Mouse (Mus musculus) gastrocnemius, postnatal 25 days (tissue): Measurements from ENCODE around the gene Ubash3b. TPM values are rescaled to one million over a fixed set of nuclear protein-coding genes. Genes with fewer than 3 reads are reported as not detected.

ENCODE experiments used
- DNase-seq: peaks from one replicate; pipeline ENCODE4 v3.0.0; 2022
- long read RNA-seq, 2 experiments: library from polyadenylated mRNA; stranded (forward); transcript quantifications; one replicate each; pipeline ENCODE4 v2.0.0; 2021
- total RNA-seq, 2 experiments: library from RNA; stranded (reverse); gene quantifications; 1 replicate in 1 of 2; 2 replicates in 1 of 2; pipeline ENCODE4 v1.2.3; 2021

Ubash3b gene
- total RNA-seq, result 1 to 10 TPM in 1 of 2 experiments, under 1 TPM in 1; 0.38 to 1.3 TPM
- long read RNA-seq, experiment 1, result 0 reads
- long read RNA-seq, experiment 2, result 0 reads

DNA sequence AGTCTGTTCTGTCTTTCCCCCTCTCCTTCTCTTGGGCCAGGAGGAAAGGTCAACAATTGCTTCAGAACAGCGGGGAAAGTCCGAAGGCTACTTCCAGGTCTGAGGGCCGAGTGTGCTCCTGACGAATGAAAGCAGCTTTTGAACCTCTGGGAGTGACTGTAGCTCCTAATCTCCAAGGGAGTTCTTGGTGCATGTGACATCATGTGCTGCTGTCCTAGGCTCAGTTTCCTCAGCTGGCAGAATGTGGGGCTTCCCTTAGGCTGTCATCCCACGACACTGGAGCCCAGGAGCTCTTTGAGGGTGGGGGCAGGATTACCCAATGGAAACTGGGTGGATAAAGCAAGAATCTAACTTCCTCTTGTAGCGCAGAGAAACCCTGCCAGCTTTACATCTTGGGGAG is at the start of gene Ubash3b:
Gene Ubash3b, minus strand, starts transcription at position 285 of the 400 bp plus-strand sequence.
- DNase-seq, result no peak

- peak; percentile 89 for DNase-seq
Measured at GRCm38 (mm10) chr9:41207130-41208104, 45.9 kb upstream of the Ubash3b start.

DNA sequence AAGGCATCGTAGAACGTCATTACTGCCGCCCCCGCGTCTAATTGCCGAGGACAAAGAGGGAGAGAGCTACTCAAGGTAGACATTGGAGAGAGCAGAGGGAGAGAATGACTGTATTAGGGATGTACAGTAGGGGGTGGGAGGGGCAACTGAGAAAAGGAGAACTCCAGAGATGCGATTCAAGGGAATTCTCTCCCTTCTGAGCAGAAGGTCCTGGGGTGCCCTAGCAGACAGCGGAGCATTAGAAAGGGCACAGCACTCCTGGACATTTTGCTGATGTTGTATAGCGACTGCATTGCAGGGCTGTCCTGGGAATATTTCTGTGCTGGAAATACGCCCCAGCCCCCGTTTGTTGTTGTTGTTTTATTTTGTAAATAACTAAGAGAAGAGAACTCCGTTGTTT is 45.2 kb upstream of the Ubash3b start:
- DNase-seq, result no peak

DNA sequence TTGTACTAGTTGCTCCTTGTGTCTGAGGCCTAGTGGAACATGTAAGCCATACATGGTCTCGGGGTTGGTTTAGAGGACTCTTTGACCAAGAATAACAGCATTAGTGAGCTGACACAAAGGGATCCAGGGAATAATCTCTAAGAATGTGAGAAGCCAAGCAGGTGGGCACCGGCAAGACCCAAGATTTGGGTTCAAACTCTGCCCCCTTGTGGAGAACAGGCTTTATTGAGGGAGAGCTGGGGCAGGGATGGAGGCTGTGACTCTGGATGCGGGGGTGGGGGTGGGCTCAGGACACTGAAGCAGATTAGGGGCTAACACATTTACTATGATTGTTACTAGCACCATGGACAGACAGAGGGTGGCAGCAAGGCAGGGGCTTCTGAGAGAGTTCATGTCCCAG is 43.8 kb upstream of the Ubash3b start:
- no peak for DNase-seq

DNA sequence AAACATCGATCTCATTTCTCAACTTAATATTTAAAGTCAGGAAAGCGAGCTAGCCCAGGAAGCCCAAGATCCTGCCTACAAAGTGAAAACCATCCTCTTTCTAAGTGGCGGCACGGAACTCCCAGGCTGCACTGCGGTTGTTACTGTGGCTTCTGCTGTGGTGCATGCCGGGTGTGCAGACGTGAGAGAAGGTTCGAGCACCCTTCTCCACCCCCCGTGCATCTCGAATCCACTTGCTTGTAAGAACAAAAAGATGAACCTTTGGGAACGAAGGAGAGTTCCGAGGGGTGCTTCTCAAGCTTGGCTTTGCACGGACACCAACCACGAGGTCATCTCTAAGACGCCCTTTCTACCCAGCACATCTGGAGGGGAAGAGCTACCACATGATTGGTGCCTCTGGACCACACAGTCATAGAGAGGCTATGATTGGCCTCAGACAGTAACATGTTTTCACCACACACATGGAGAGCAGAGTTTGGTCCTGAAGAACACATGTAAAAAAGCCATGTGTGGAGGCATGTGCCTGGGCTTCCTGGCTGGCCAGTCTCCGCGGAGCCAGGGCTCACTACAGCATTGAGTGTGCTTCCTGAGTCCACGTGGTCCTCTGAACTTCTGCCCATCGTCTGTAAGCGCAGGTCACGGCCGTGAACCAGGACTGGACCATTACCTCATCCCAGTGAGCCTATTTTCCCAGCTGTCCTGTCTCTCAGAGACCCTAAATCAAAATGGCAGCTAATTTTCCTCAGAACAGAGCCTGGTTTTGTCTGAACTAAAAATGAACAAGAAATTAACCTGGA is 38.2 kb upstream of the Ubash3b start:
- no peak for DNase-seq

DNA sequence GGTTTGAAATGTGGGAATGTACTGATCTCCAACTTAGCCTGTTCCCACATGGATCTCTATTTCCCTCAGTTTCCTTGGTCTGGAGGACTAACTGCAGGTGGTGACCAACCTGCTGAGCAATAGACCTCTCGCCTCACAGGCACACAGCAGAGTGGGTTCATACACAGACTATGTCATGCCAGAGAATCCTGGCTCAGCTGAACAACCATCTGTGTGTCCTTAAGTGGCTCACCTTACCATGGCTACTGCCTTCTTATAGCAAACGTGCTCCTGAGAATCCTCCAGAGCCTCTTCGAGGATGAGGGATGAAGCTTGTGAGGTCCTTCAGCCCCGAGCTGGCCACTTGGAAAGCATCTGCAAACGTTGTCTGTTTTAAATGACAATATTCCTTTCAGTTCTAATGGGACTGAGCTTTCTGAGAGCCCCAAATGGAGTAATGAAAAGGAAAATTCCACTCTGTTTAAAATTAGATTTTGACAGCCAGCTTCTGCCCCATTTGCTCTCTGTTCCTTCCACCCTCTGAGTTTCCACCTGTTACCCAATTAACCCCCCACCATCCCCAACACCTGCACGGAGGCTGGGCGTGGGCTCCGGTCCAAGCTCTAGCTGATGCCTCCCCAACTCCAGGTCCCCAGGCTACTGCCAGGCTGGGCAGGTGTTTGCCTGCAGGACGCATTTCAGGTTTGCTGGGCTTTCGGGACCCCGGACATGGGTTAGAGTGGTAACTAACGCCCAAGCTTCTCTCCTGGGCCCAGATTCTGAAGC is 37.2 kb upstream of the Ubash3b start:
- DNase-seq, result no peak

GRCm38 (mm10) chr9:41195742-41196311 is 34.3 kb upstream of the Ubash3b start:
- no peak for DNase-seq

- no peak for DNase-seq
Measured at GRCm38 (mm10) chr9:41191651-41192210, 30.2 kb upstream of the Ubash3b start.

GRCm38 (mm10) chr9:41190745-41191482 is 29.4 kb upstream of the Ubash3b start:
- DNase-seq, result peak; percentile 34

- DNase-seq, result no peak
Measured at GRCm38 (mm10) chr9:41187939-41188338, 26.4 kb upstream of the Ubash3b start.

- DNase-seq, result no peak
Measured at GRCm38 (mm10) chr9:41187498-41187897, 26.0 kb upstream of the Ubash3b start.

GRCm38 (mm10) chr9:41185331-41185730 is 23.8 kb upstream of the Ubash3b start:
- DNase-seq, result no peak

DNA sequence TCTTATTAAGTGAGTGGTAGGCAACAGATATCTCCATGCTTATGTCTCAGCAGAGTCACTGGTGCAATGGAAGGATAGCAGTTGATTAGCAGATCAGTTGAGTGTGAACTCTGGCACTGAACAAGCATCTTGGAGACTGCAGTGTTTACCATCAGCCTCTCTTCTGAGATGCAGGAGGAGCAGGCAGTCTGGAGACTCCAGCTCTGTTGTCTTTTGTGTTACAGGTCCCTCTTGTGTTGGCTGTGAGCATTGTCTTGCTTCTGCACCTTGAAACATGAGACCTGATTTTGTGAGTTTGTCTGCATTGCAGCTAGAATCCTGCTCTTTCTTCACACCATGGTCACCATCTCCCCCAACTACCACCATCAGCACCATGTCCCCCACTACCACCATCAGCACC is 21.1 kb upstream of the Ubash3b start:
- no peak for DNase-seq

- no peak for DNase-seq
Measured at GRCm38 (mm10) chr9:41181803-41182202, 20.3 kb upstream of the Ubash3b start.

DNA sequence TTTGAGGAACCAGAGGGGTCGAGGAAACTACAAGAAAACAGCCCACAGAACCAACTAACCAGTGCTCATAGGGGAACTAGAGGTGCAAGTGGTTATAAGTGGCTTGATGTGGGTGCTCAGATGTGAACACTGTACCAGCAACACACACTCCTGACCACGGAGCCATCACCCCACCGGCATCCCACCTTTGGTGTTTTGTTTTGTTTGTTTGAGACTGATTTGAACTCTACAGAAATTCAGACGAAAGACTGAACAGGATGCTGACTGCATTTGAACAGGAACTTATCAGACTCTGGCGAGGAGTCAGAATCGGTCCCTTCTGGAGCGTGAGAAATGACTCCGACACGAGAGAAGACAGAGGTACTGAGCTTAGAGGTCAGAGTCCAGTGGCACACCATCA is 19.9 kb upstream of the Ubash3b start:
- DNase-seq, result no peak

DNA sequence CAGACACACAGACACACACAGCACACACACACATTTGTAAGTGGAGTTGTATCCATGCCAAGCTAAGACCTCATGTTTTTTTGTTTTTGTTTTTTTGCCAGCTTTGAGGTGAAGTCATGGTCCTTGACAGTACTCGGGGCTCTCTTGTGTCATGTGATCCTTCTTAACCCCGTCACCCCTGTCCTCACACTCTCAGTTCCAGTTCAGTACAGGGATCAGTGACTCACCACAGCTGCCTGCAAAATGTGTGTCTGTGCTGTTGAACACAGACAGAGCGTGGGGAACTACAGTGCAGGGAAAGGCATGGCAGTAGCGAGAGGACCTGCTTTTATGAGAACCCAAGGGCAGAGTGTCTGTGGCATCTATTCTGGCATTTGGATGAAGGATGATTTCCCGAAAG is 17.6 kb upstream of the Ubash3b start:
- DNase-seq, result no peak

DNA sequence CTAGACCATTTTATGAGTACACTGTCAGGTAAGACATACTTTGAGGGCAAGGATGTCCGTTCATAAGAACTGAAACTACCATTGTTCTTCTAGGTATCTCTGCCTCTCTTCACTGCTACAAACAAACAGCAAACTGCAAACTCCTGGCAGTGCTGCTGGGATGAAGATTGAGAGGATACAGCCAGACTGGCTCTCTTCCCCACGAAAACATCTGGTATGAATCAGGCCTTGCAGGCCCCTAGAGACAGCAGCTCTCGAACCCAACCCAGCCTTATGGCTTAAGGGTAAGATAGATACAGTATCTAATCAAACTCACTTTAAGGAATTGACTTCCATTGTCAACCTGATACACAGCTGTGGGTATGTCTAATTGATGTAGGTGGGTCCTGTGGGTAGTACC is 11.7 kb upstream of the Ubash3b start:
- DNase-seq, result peak; percentile 48

GRCm38 (mm10) chr9:41172426-41172825 is 10.9 kb upstream of the Ubash3b start:
- DNase-seq, result no peak

- no peak for DNase-seq
Measured at GRCm38 (mm10) chr9:41170026-41170425, 8.5 kb upstream of the Ubash3b start.

GRCm38 (mm10) chr9:41168656-41169055 is 7.2 kb upstream of the Ubash3b start:
- no peak for DNase-seq

DNA sequence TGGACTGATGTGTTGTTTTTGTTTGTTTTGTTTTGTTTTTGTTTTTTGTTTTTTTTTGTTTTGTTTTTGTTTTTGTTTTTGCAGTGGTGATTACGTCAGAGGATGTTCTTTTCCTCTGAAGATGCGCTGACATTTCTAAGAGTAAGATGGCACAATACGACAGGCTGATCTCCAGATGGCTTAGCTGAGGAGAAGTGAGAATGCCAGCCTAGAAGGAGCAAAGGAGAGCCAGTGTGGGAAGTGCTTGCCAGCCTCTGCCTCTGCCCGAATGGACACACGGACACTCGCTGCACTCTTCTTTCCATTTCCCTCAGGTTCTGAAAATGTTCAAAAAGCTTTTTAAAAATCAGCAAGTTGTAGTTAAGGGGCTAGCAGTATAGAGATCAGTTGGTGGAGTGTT is 6.7 kb upstream of the Ubash3b start:
- DNase-seq, result no peak
